Mouse (Mus musculus): ENCODE results near the gene Plxdc2. TPM values are rescaled to one million over a fixed set of nuclear protein-coding genes. Genes with fewer than 3 reads are reported as not detected.
"Not testable (repeated sequence)": the region's sequence is repeated elsewhere in the genome, so short reads cannot be mapped to it uniquely, and the experiment has no call there.

Gene Plxdc2
- polyA plus RNA-seq, 1 experiment = 1.5 TPM

GRCm38 (mm10) chr2:16706227-16706626 lies 350.1 kb downstream of the Plxdc2 start:
- WGBS = 90% methylated on average over 2 of the region's 2 CpGs

GRCm38 (mm10) chr2:16709885-16710284 lies 353.8 kb downstream of the Plxdc2 start:
- no peak for DNase-seq (ENCODE audit: low read depth, low spot score)
- WGBS = 64% methylated on average over 6 of the region's 6 CpGs

More at GRCm38 (mm10) chr2:16706227-16706626, 350.1 kb downstream of the Plxdc2 start:
- DNase-seq (ENCODE audit: low read depth, low spot score) = no peak

GRCm38 (mm10) chr2:16731033-16731432 lies 374.9 kb downstream of the Plxdc2 start:
- WGBS = 80% methylated on average over 5 of the region's 5 CpGs
- no peak for DNase-seq (ENCODE audit: low read depth, low spot score)

- WGBS = 80% methylated on average over 2 of the region's 2 CpGs
- no peak for DNase-seq (ENCODE audit: low read depth, low spot score)
Measured at GRCm38 (mm10) chr2:16734381-16734780, 378.3 kb downstream of the Plxdc2 start.

GRCm38 (mm10) chr2:16738241-16738640 lies 382.1 kb downstream of the Plxdc2 start:
- 16% methylated on average over 8 of the region's 8 CpGs for WGBS
- DNase-seq (ENCODE audit: low read depth, low spot score) = no peak

- no peak for DNase-seq (ENCODE audit: low read depth, low spot score)
- WGBS = 90% methylated on average over 3 of the region's 3 CpGs
Measured at GRCm38 (mm10) chr2:16741813-16742212, 385.7 kb downstream of the Plxdc2 start.

- 73% methylated on average over 3 of the region's 3 CpGs for WGBS
- no peak for DNase-seq (ENCODE audit: low read depth, low spot score)
Measured at GRCm38 (mm10) chr2:16743568-16743967, 387.5 kb downstream of the Plxdc2 start.

- WGBS = 77% methylated on average over 4 of the region's 4 CpGs
- DNase-seq (ENCODE audit: low read depth, low spot score) = no peak
Measured at GRCm38 (mm10) chr2:16749302-16749909, 393.3 kb downstream of the Plxdc2 start.

GRCm38 (mm10) chr2:16757158-16757557 lies 401.1 kb downstream of the Plxdc2 start:
- 63% methylated on average over 2 of the region's 2 CpGs for WGBS
- DNase-seq (ENCODE audit: low read depth, low spot score) = no peak

GRCm38 (mm10) chr2:16759766-16760165 lies 403.7 kb downstream of the Plxdc2 start:
- DNase-seq (ENCODE audit: low read depth, low spot score) = no peak
- WGBS = 86% methylated on average over 2 of the region's 2 CpGs

- 91% methylated on average over 5 of the region's 7 CpGs for WGBS
Measured at GRCm38 (mm10) chr2:16769149-16769548, 413.0 kb downstream of the Plxdc2 start.

GRCm38 (mm10) chr2:16773398-16774113 lies 417.5 kb downstream of the Plxdc2 start:
- no peak for DNase-seq (ENCODE audit: low read depth, low spot score)
- 7% methylated on average over 1 of the region's 1 CpGs for WGBS

More at GRCm38 (mm10) chr2:16769149-16769548, 413.0 kb downstream of the Plxdc2 start:
- DNase-seq (ENCODE audit: low read depth, low spot score) = not testable (repeated sequence)

- WGBS = 65% methylated on average over 3 of the region's 3 CpGs
- DNase-seq (ENCODE audit: low read depth, low spot score) = no peak
Measured at GRCm38 (mm10) chr2:16774114-16774433, 418.0 kb downstream of the Plxdc2 start.

GRCm38 (mm10) chr2:16795283-16795682 lies 439.2 kb downstream of the Plxdc2 start:
- DNase-seq (ENCODE audit: low read depth, low spot score) = no peak
